ENCODE assay signal across 25 mouse cellular contexts in genomic region chr6:108755936-108756335, GRCm38 (mm10). TPM values are rescaled to one million over a fixed set of nuclear protein-coding genes. Genes with fewer than 3 reads are reported as not detected.
DNase-seq lines count a peak whose midpoint lies in the region; ATAC-seq and TF ChIP-seq lines count a peak whose summit lies in the region.
"Had no signal": no experiment of that assay in that cellular context is flagged by ENCODE, and none has a peak within 500 bp of the region (broad histone marks: within the 10 kb centered on the region; RNA-seq: fewer than 3 reads in every experiment).

No protein-coding gene starts in this region.

- H3K36me3 ChIP-seq in MEL (ENCODE audit: control insufficient read depth in 1 of 2, insufficient read depth in 2 of 2, low read length in 2 of 2), result peaks cover 0 to 3% of the 10 kb centered on the region in 2 experiments; a peak in 2 of 4 replicates
- H3K36me3 ChIP-seq in splenic B cell, adult 2 months (ENCODE audit: control insufficient read depth, insufficient read depth, low read length, poor library complexity, severe bottlenecking), result no peaks in the 10 kb centered on the region
- H3K36me3 ChIP-seq: heart, embryonic 10.5 days; heart, embryonic 15.5 days; hindbrain, embryonic 12.5 days; stomach, embryonic 15.5 days had no signal

- peaks cover 0 to 14% of the 10 kb centered on the region in 2 experiments; a peak in 2 of 4 replicates for H3K4me1 ChIP-seq in MEL (ENCODE audit: control insufficient read depth in 1 of 2, insufficient read depth in 2 of 2, low read length in 2 of 2)
- H3K4me1 ChIP-seq: forebrain, embryonic 13.5 days; heart, embryonic 10.5 days; heart, embryonic 15.5 days; hindbrain, embryonic 12.5 days; stomach, embryonic 15.5 days had no signal

- no peaks in the 10 kb centered on the region for H3K79me2 ChIP-seq in MEL (ENCODE audit: control insufficient read depth, insufficient read depth, low read length, poor library complexity)

- TF ChIP-seq RAD21 in MEL (IDR thresholded peaks at IDR 0.05; ENCODE audit: low read depth, low read length), result no peak

- peak overlapping the region in 1 of 2 experiments; percentile 18; a peak in 2 of 4 replicates for H3K4me3 ChIP-seq in MEL (ENCODE audit: control insufficient read depth in 1 of 2, insufficient read depth in 1 of 2, low read depth in 2 of 2, low read length in 2 of 2)
- H3K4me3 ChIP-seq: forebrain, embryonic 13.5 days; heart, embryonic 10.5 days; heart, embryonic 15.5 days; hindbrain, embryonic 12.5 days; stomach, embryonic 15.5 days had no signal

- H3K27me3 ChIP-seq in MEL (ENCODE audit: control insufficient read depth in 1 of 2, insufficient read depth in 2 of 2, low read length in 2 of 2), result no peaks in the 10 kb centered on the region; a peak in 1 of 4 replicates
- no peaks in the 10 kb centered on the region for H3K27me3 ChIP-seq in splenic B cell, adult 2 months (ENCODE audit: control insufficient read depth, insufficient read depth, low read length, poor library complexity, severe bottlenecking)
- H3K27me3 ChIP-seq: forebrain, embryonic 13.5 days; heart, embryonic 15.5 days; hindbrain, embryonic 12.5 days; stomach, embryonic 15.5 days had no signal

- ATAC-seq in megakaryocyte, adult 5-6 weeks (ENCODE audit: poor library complexity, severe bottlenecking), result peak; percentile 89
- ATAC-seq: forebrain, embryonic 13.5 days; hindbrain, postnatal 0 days; intestine, postnatal 0 days had no signal

- no peak for TF ChIP-seq CTCF in MEL (IDR thresholded peaks at IDR 0.05 in 2 of 3, conservative IDR thresholded peaks at IDR 0.05 in 1 of 3; ENCODE audit: control insufficient read depth in 1 of 3, insufficient read depth in 1 of 3, low read depth in 2 of 3, low read length in 3 of 3, poor library complexity in 1 of 3, severe bottlenecking in 1 of 3)

- peak; percentile 20 for DNase-seq in lung, postnatal 36 days
- no peak for DNase-seq in lung, adult 18-20 months
- DNase-seq in MEL (ENCODE audit: low read depth, low spot score), result peak; percentile 60
- DNase-seq in splenic B cell, adult 2 months (ENCODE audit: low read depth, low spot score), result peak; percentile 36
- no peak for DNase-seq in kidney, adult 18-20 months
- DNase-seq in left cerebral cortex, postnatal 25 days (ENCODE audit: low spot score in 2 of 2), result no peak
- DNase-seq: adrenal gland, postnatal 14 days; cerebellum, adult 11-12 months; cerebellum, postnatal 14 days; gastrocnemius, postnatal 10 days; kidney, postnatal 14 days; layer of hippocampus, adult 9-11 months; lung, postnatal 4 days; midbrain, embryonic 14.5 days; right cerebral cortex, postnatal 4 days; thymus, adult 18-20 months; thymus, postnatal 36 days had no signal

- intact Hi-C loops in left cerebral cortex, postnatal 25 days (cut with DNase I), result no loop called here

- 0 out of 4 replicates have a peak, but pooled peaks of 1 of the 2 experiments have one; percentile 22 for TF ChIP-seq POLR2A in MEL (IDR thresholded peaks at IDR 0.05; ENCODE audit: control insufficient read depth in 1 of 2, insufficient read depth in 1 of 2, low read depth in 1 of 2, low read length in 2 of 2, poor library complexity in 1 of 2)

- H3K9ac ChIP-seq in MEL (ENCODE audit: control insufficient read depth, low read depth, low read length, poor library complexity, severe bottlenecking), result no peak overlapping the region
- H3K9ac ChIP-seq: forebrain, embryonic 13.5 days; heart, embryonic 15.5 days; hindbrain, embryonic 12.5 days; stomach, embryonic 15.5 days had no signal

- no peaks in the 10 kb centered on the region for H3K9me3 ChIP-seq in MEL (replicated peaks; ENCODE audit: insufficient read depth, low read length)
- H3K9me3 ChIP-seq: forebrain, embryonic 13.5 days; heart, embryonic 10.5 days; heart, embryonic 15.5 days; hindbrain, embryonic 12.5 days; stomach, embryonic 15.5 days had no signal

- no peak overlapping the region for H3K27ac ChIP-seq in MEL (ENCODE audit: control insufficient read depth, low read depth, low read length)
- H3K27ac ChIP-seq: forebrain, embryonic 13.5 days; heart, embryonic 10.5 days; heart, embryonic 15.5 days; hindbrain, embryonic 12.5 days; hindbrain, postnatal 0 days; stomach, embryonic 15.5 days had no signal

- no peak for TF ChIP-seq EP300 in MEL (IDR thresholded peaks at IDR 0.05; ENCODE audit: low read depth in 1 of 2, low read length in 2 of 2)

TF ChIP-seq in MEL, 35 proteins besides CTCF, POLR2A, EP300 and RAD21:
- TF ChIP-seq USF2 (IDR thresholded peaks at IDR 0.05; ENCODE audit: borderline replicate concordance in 1 of 2, insufficient read depth in 1 of 2, low read depth in 1 of 2, low read length in 2 of 2), result no peak
- TF ChIP-seq CHD1 (IDR thresholded peaks at IDR 0.05; ENCODE audit: low read depth, low read length), result no peak
- TF ChIP-seq ELF1 (IDR thresholded peaks at IDR 0.05; ENCODE audit: low read depth, low read length), result peak; percentile 44; the same call in 1 of the 2 replicates

RNA-seq across cellular contexts. Expression of gene Arl8b, which starts 27.0 kb away (rescaled TPM):
- total RNA-seq in MEL (2012; rRNA removed), result 37.7 and 45.2 TPM in 2 replicates
- polyA plus RNA-seq in MEL (2012; ENCODE audit: insufficient read depth in 1 of 2, insufficient read length in 2 of 2, low read depth in 1 of 2, low replicate concordance in 2 of 2, missing spikeins in 1 of 2), result 100 to 1,000 TPM in 1 of 2 experiments, 10 to 100 TPM in 1; 75.2 to 120 TPM
- total RNA-seq in megakaryocyte, adult 5-6 weeks (2015), result 188 and 201 TPM in 2 replicates
- total RNA-seq in megakaryocyte, adult 5-6 weeks (2017), result 67.0 and 67.8 TPM in 2 replicates
- total RNA-seq in left cerebral cortex, postnatal 25 days (2021), result 100 to 1,000 TPM; 208 to 216 TPM

Comparison
In these comparisons a context has a peak if more than half of its experiments do, and no peak if none do; other contexts are left out.
1. DNase-seq: peak in lung, postnatal 36 days (single experiment), MEL (single experiment) and splenic B cell, adult 2 months (single experiment); none in lung, adult 18-20 months (0 of 2), kidney, adult 18-20 months (single experiment) and left cerebral cortex, postnatal 25 days (0 of 2).